Mouse (Mus musculus) v-Abl transformed pro-B cells (cell line): Measurements from ENCODE around the gene Cdk5rap3.

Experiments
- in situ Hi-C, 2 experiments: fragments of 400-800 bp; cut with MboI; formaldehyde crosslinking; loops; one replicate each; pipeline ENCODE4 v1.15.1; 2025; ENCODE audit not compliant: unreplicated experiment in 2 of 2

Cdk5rap3 gene

GRCm38 (mm10) chr11:96916044-96916884 lies at the start of gene Cdk5rap3:
Gene Cdk5rap3 (minus strand): TSS chr11:96916496.
- in situ Hi-C loops = loop anchor here (5.0 kb wide), 3 partner anchors 46 to 271 kb away; partner anchors contain the start of genes Scrn2 (in 2 of the 2) and Kpnb1 (in 1 of the 2)

DNA sequence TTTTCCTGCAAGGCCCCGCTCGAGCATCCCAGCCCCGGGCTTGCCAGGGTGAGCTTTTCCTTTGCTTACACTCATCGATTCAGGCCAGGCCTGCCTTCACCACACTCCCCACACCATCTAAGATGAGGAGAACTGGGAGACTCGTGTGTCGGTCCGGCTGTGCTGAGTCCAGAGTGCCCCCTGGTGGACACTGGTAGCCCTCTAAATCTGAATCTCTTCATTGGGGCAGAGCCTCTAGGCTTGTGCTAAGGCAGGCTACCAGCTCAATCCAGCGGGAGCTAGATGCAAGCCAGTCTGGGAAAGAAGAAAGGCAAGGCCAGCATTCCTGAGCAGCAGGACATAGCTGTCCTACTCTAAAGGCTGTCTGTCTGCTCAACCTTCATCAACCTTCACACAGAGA lies 47.3 kb upstream of the Cdk5rap3 start:
- in situ Hi-C loops = loop anchor here (5.0 to 10.0 kb wide), 2 partner anchors 46 to 99 kb away; partner anchors contain the start of gene Cdk5rap3 (in 2 of the 2)

GRCm38 (mm10) chr11:96957061-96957805 lies 40.9 kb upstream of the Cdk5rap3 start:
- in situ Hi-C loops = no loop called here

DNA sequence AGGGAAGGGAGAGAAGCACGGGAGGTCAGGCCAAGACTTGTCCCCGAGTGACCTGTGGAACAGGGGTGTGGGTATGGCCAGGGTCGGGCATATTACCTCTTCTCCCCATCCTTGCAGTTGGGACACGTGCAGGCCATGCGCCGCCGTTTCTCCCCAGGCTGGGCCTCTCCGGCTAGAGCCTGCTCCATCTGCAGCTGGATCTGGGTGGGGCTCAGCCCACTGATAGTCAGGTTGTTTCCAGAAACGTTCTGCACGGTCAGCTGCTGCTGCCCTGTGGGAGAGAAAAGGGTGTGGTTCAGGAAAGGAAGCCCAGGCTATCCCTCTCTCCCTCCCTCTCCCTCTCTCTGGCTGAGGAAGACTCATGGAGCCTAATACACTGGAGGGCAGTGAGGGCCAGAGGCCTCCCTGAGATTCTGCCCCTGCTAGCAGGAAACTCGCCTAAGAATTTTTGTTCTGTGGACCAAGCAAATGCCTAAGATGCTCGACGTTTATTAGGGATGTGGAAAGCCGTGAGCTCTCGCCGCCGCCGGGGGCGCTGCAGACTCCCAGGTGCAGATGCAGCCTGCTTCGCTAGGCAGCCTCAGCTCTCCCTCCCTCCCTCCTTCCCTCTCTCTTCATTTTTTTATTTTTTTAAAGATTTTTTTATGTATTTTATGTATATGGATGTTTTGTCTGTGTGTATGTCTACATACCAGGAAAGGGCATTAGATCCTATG lies 39.9 kb upstream of the Cdk5rap3 start:
- in situ Hi-C loops = no loop called here

GRCm38 (mm10) chr11:96955094-96955493 lies 38.8 kb upstream of the Cdk5rap3 start:
- in situ Hi-C loops = no loop called here

DNA sequence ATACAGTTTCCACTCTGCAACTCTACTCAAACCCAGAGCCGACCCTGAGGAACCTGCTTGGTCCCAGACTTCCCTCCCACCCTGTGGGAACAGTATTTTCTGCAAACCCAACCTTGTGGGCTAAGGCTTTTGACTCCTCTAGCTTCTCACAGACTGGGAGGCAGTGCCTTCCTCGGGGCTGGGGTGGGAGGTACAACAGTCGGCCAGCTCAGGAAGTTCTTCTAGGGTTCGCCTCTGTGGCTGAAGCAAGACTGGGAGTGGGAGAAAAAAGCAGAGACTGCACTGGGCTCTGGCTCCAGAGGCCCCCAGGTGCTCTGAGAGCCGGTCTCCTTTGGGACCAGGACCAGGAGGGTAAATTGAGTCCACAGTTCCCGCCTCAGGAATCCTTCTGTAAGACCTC lies 36.6 kb upstream of the Cdk5rap3 start:
- in situ Hi-C loops = no loop called here

DNA sequence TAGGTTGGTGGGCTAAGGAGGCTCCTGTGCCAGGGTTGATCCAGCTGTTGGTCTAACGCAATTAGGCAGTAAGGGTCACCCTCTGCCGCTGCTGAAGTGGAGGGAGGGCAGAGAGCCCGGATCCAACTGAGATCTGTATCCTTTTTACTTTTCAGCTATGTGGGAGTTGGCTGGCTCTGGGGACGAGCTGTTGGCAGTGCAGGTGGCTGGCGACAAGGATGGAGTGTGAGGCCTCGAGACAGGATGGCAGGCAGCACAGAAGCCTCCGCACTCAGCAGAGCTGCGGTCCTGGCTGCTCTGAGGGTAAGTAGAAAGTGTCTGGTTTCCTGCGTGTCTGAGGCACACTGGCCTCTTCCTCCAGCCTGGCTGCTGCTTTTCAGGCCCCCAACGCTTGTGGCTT lies 36.1 kb upstream of the Cdk5rap3 start:
- in situ Hi-C loops = no loop called here

DNA sequence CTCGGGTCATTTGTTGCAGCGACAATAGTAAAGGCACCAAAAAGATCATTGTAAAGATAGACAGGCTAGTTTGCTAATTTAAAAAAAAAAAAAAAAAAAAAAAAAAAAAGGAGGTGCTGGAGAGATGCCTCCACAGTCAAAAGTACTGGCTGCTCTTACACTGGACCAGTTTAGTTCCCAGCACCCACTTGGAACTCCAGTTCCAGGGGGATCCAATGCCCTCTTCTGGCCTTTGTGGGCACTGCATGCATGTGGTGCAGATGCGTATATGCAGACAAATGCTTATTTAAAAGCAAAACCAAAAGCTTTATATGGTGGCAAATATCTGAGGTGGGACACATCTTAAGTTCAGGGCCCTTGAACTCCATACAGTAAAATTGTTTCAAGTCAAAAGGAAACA lies 34.5 kb upstream of the Cdk5rap3 start:
- in situ Hi-C loops = no loop called here

- in situ Hi-C loops = no loop called here
Observed at GRCm38 (mm10) chr11:96947849-96948248, 31.6 kb upstream of the Cdk5rap3 start.

DNA sequence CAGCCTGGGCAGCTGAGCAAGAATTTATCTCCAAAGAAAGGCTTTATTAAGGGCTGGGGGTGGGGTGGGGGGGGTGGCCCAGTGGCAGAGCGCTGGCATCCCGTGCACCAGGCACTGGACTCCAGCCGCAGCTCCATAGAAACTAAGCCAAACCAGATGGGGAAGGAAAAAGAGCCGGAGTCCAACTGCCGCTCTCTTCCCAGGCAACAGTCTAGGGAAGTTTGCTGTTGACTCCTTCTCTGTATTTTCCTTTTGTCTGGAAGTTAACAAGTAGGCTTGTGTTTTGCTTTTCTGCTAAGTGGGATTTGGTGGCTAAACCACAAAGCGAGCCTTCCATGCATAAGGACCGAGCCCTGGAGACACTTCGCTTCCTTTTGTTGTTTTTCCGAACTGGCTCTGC lies 30.2 kb upstream of the Cdk5rap3 start:
- in situ Hi-C loops = no loop called here

GRCm38 (mm10) chr11:96944844-96945580 lies 28.7 kb upstream of the Cdk5rap3 start:
- in situ Hi-C loops = no loop called here

- in situ Hi-C loops = no loop called here
Observed at GRCm38 (mm10) chr11:96943746-96944304, 27.5 kb upstream of the Cdk5rap3 start, which contains the start of gene Pnpo. Gene Pnpo (minus strand): TSS chr11:96943986.

DNA sequence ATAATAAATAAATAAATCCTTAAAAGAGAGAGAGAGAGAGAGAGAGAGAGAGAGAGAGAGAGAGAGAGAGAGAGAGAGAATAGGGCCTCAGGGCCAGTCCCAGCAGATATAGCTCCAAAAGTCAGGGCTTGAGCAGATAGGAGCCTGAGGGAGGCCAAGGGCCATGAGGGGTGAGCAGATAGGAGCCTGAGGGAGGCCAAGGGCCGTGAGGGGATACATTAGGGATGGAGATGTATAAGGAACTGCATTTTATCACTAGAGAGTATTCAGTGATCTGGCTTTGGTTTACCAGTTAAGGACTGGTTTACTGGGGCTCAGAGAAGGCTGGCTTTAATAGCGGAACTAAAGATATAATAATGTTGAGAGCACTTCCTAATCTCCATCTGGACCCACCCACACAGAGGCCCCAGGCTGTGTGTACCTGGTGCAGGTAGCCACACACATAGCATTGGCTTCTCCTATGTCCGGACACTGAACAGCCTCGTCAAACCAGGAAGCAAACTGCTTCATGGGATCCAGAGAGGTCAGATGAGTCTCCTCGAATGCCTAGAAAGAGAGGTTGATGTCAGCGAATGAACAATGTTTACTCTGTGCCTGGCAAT lies 25.8 kb upstream of the Cdk5rap3 start:
- in situ Hi-C loops = no loop called here

- in situ Hi-C loops = no loop called here
Observed at GRCm38 (mm10) chr11:96940578-96941465, 24.5 kb upstream of the Cdk5rap3 start.

GRCm38 (mm10) chr11:96938426-96938800 lies 22.1 kb upstream of the Cdk5rap3 start:
- in situ Hi-C loops = no loop called here

DNA sequence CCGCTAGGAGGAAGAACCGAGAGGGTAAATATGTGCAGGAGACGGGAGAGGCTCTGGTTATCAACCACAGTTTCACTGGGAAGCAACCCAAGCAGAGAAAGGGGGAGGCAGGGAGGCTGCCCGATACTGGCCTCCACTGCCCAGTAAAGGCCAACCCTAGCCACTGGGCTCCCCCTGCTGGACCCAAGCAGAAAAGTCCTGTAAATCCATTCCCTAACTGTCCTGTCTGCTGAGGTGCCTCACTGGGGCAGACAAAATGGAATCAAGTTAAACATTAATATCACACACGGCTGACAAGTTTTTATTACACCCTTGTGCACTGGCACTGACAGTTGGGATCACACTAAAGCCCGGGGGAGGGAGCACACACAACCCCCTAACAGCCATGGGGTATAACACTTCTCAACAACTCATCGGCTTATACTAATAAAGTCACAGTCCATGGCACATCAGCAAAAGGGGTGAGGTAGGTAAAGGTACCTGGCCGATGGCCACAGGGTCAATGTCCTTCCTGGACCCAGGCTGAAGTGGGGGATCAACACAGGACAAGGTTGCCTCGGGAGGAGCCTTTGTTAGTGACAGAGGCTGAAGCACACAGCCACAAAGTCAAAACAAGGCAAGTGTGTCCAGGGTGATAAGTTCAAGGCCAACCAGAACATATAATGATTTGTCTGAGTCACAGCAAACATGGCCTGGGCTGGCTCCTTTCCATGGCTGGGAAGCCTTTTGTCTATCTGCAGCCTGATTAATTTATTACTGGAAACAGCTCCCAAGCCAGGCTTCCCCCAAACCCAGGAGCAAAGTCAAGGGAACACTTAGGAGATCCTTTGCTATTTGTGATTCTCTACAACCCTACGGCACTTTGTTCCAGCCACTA lies 21.5 kb upstream of the Cdk5rap3 start:
- in situ Hi-C loops = no loop called here

DNA sequence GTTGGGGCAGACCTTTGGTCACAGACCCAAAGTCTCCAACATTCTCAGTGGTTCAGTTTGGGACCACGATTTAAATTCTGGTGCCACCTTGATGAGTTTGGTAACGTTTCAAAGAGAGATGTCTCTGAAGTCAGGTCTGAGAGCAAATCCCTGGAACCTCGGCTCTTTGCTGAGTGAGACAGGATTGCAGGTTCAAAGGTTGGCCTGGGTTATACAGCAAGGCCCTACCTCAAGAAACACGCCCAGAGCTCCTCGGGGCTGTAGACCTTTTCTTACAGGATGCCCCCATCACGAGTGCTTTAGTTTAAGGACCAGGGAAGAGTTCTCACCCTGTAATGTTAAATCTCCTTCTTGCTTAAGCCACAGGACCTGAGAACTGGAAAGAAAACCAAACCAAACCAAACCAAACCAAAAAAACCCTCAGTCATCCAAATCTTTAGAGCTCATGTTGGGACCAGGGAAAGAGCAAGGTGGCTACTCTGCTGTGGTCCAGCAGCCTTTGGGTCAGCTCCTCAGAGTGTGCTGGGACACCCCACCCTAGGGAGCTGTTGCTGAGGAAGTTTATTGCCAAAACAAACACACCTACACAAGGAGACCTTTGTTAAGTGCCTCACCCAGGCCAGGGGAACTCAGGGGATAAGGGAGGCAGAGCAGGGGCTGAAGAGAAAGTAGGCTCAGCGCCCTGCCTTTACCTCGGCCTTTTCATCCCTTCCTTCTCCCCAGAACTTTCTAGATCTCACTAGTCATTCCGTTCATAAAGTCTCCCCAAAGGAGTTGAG lies 19.8 kb upstream of the Cdk5rap3 start:
- in situ Hi-C loops = no loop called here
